Mouse (Mus musculus): ENCODE results near the gene Slc25a48.

The Slc25a48 gene

DNA sequence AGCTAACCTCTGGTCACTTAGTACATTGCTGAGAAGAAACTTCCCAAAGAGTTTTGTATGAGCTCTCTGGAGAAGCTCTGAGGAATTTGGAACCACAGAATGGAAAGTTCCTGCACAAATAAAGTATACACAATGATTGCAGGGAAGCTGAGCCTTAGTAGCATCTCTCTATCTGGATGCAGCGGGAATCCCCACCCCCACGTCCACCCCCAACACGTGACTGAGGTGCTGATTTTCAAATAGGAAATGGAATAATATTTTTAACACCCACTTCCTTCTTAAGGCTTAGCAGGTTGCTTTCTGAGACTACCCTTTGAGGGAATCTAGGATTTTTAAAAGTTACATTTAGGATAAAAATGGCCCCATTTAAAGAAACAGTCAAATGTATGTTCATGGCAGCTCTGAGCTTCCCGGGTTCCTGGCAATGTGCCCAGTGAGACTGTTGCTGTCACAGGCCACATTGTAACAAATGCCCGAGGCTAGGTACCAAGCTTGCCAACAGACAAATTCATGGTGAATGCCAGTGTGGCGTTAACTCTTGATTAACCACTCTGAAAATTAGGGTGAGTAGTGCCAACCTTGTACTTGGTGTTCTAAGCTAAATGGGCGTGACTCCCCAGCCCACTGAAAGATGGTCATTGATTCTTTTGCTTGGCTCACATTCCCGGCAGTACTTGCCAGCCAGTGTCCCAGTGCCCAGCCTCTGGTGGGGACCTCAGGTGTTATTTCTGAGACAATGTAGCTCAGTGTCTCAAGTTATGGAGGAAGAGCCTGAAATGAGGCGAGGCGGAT is 11.3 kb downstream of the Slc25a48 start:
- 33% methylated on average over 10 of the region's 10 CpGs for WGBS

DNA sequence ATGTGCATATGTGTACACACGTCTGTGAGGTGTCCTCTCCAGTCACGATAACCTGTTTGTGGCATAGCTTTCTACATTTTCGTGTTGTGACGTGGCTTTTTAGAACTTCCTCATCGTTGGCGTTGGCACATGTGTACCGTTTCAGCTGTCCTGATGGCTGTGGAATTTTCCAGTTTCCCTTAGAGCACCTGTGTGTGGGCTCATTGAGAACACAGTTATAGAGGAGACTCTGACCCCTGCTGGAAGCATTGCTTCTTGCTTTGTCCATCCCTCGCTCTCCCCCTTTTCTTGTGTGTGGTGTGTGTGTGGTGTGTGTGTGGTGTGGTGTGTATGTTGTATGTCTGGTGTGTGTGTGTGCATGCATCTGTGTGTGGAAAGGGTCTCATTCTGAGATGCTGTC is 11.9 kb downstream of the Slc25a48 start:
- WGBS = 45% methylated on average over 8 of the region's 8 CpGs

DNA sequence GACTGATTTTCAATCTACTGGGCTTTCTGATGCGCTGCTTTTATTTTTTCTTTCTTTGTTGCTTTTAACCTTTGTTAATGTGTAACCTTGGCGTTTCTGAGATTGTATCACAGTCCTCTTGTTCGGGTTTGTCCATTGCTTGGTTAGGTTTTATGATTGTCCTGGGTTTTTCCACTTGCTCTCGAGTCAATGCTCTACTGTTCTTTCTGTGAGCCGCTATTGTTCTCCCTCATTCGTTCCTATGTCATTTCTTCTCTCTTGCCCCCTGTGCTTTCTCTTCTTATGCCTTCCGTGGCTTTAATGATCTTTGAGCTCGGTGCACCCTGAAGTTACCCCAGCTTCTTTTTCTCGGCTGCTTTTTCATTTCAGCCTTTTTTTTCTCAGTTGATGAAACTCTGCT is 19.8 kb downstream of the Slc25a48 start:
- whole genome bisulfite sequencing = 49% methylated on average over 9 of the region's 9 CpGs

DNA sequence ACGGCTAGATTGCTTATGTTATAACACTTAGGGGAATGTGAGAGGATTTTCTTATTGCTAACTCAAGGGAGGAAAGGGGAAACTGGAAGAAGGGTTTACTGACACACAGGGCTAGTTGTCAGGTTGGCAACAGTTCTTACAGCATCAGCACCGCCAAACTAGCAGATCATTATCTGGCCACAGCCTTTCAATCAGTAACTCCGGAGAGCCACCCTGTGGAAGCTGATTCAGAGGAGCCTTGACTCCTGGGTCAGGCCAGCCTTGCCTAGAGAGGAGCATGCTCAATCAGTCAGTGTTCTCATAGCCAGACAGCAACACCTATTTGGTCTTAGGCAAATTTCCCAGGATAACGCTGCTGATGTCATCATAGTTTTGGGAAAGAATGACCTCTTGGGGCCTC is 23.3 kb downstream of the Slc25a48 start:
- 90% methylated on average over 4 of the region's 4 CpGs for WGBS

DNA sequence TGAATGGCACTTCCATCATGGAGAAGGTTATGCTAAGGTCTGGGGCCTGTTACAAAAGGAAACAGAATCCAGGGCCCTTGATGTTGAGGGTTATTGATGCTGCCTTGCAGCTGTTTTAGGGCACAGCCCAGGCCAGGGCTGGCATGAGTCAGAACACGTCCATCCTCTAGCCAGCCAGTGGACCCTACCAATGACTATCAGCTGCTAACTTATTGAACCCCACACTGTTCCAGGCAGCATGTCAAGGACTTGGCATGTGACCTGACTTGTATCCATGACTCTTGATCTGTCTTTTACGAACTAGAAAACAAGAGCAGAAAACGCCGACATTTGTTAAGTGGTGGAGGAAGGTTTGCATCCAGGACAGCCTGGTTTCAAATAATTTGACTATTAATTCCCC is 24.6 kb downstream of the Slc25a48 start:
- WGBS = 78% methylated on average over 4 of the region's 4 CpGs

DNA sequence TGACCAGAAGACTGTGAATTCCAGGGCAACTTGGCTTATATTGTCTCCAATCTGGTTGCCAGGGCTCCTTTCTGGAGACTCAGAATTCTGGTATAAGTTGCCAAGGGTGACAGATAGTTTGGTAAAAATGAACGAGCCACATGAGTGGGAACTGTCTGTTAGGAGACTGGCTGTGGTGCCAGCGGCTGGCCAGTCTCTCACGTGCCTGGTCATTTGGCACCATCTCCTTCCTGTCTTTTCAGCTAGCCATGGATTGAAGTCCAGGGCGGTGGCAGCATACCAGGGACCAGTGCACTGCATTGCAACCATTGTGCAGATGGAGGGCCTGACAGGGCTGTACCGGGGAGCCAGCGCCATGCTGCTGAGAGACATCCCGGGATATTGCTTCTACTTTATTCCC is 25.1 kb downstream of the Slc25a48 start:
- WGBS = 71% methylated on average over 7 of the region's 7 CpGs

DNA sequence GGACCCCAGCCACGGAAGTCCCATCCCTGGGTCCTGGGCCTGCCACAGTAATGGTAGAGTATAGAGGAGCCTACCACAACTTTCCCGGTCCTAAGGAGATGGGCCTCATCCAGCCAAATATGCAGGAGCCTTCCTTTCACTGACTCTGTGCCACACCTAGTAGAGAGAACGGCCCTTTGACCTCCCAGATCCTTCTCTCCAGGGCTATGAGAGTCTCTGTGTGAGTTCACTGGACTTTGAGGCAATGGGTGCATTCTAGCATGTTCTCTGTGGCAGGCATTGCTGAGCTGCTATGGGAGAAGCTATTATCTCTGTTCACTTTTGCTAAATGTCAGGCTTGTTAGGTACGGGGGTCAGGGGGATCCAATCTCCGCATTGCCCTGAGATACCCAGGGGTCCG is 25.6 kb downstream of the Slc25a48 start:
- WGBS = 93% methylated on average over 6 of the region's 6 CpGs

DNA sequence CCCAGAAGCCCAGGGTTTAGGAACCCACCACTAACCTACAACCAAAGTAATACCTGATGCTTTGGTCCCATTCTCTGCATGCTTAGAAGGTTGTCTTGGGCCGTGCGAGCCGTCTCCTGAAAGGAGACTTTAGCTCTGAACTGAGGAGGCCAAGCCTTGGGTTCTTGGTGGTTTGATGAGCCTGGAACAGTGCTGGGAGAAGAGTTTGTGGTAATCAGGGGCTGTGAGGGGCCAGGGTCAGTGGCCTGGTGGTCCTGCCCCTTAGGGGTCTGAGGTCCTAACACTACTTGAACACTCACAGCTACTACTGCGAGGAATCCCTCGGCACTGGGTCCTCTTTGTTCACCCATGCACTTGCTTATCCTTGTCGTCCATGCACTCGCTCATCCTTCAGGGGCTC is 29.6 kb downstream of the Slc25a48 start:
- 95% methylated on average over 7 of the region's 7 CpGs for WGBS

DNA sequence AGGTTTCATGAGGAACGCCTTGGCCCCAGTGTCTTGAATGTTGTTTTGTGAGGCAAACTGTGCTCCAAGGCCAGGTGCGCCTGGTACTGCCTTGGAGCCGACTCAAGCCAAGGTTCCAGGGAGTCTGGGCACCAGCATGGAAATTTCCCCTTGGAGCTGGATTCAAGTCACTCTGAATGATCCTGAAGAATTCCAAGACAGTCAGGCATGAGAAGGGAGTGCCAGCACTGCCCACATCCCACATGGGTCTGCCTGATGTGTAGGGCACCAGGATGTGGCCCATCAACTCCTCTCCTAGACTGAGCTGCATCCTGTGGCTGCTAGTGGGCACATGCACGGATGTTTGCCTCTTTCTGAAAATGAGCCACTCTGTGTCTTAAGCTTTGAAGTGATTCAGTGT is 30.4 kb downstream of the Slc25a48 start:
- 91% methylated on average over 4 of the region's 4 CpGs for WGBS

DNA sequence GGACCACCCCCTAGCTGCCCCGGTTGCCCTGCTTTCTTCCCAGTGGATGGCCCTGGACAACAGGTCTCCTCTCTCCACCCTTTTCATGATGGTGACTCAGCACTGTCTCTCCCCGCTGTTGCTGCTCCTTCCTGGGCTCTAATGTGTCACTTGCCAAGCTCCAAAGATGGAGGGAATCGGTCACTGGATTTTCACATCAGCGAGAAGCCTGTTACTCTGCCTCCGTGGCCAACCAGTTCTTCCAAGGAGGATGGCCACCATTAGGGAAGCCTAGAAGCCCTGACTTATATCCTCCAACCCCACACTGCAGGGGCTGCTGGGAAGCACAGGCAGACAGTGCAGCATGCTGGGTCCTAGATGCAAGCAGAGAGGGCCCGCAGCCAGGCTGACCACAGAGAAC is 33.1 kb downstream of the Slc25a48 start:
- 84% methylated on average over 6 of the region's 6 CpGs for WGBS

DNA sequence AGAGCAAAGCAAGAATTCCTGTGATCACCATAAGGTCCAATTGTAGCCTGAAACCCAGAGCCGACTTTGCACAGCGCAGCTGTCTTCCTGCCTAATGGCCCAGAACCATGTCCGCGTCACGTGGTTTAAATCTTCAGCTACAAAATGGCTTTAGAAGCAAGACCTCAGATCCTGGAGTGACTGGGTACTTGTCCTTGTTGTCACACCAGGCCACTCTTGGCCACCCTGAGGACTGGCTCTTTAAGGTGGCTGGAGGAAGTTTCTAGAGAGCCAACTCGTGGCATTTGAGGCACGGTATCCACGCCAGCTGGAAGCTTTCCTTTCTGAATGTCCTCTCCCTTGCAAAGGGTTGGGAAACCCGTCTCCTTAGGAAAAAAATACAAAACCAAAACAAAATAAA is 33.8 kb downstream of the Slc25a48 start:
- 51% methylated on average over 9 of the region's 9 CpGs for WGBS

DNA sequence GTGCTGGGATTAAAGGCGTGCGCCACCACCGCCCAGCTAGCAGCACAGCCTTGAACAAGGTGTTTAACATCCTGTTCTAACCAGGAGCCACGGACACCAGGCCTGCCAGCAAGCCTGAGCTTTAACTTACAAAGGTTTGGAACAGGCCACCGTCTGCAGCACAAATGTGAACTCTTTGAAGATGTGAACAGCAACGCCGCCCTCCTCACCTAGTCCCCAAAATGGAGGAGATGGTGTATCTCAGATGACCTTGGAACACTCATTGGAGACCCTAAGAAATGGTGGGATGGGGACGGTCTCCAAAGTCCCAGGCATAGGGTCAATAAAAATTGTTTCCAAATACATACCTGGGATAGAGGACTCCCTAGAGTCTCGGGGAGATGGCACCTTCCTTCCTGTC is 34.5 kb downstream of the Slc25a48 start:
- 93% methylated on average over 9 of the region's 9 CpGs for WGBS

DNA sequence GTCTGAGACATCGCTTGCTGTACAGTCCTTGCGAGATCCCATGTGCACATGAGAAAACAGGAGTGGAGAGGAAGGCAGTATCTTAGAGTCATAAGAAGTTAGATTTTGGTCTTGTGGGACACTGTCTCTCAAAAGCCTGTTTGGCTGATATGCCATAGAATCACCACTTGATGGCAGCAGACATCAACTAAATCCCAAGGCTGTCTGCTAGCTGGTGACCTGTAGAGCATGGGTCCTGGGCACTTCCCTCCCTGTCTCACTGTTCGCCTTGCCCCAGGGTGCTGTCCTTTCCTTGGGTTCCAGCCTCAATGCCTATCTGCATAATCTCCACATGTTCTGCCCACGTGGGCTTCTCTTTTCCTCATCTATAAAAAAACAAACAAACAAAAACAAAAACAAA is 37.2 kb downstream of the Slc25a48 start:
- 25% methylated on average over 4 of the region's 4 CpGs for whole genome bisulfite sequencing

DNA sequence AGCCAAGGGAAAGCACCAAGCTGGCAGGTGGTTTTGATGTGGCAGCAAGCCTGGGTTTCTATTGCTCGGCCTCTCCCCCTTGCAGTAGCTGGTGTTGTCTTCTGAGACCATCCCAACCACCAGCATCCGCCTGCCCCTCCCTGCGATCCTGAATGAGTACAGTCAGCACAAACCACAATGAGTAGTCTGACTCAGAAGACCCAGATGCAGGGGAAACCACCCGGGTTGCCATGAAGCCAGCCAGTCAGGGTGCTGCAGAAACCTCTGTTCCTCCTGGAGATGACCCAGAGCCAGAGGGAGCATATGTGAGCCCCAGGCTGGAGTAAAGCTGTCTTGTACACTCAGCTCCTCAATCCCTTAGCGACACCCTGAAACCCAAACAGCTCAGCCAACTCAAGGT is 38.6 kb downstream of the Slc25a48 start:
- WGBS = 33% methylated on average over 5 of the region's 5 CpGs

DNA sequence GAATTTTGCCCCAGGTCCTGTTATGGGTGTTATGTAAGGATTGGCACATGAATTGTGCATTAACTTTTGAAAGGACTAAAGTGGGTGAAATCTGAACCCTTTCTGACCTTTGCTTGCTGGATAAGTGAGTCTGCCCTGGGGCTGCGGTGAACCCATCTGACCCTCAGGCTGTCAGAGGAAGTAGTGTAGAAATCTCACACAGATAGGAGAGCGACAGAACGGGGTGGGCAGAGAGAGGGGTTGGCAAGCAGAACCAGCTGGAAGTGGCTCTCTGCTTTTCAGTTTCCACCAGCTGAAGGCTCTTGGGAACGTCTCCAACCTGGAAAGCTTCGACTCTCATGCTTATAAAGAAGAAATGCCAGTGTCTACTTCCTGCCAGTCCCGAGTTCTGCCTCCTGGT is 39.1 kb downstream of the Slc25a48 start:
- WGBS = 12% methylated on average over 6 of the region's 6 CpGs

DNA sequence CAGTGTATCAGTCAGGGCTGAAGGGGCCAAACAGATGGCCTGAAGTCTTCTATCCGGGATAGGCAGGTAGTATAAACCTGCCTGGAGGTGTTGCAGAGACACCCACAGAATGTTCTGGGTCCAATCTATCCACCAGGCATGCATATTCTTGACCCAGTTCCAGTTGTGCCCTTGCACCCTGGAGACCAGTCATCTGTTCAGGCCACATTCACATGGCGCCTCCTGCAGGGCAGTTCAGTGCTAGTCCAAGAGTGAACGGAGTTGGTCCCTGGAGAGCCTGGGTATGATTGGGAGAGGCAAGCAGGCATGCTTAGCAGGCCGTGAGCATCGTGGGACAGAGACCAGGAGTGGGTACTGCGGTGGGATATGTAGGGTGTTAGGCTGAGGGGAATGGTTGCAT is 39.9 kb downstream of the Slc25a48 start:
- 85% methylated on average over 6 of the region's 6 CpGs for WGBS

DNA sequence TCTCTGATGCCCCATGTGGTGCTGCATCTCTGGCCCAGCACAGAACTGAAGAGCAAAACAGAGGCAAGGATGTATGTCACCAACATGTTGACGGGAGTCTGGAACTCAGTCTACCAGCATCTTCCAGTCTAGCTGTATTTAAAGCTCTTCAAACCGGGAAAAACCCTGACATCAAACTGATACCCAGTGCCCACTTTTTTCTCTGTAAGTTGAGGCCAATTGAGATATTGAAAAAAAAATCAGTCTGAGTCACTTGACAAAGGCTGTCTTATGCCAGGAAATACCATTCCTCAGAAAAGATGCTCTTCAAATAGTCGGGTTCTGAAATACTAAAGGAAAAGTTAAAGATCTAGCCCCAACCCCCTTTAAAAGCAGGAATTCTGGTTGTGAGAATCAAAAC is 44.0 kb downstream of the Slc25a48 start, which contains the start of gene Il9:
Il9 (minus strand) TSS at position 101 of the 400 bp plus-strand sequence.
- 78% methylated on average over 3 of the region's 3 CpGs for WGBS

DNA sequence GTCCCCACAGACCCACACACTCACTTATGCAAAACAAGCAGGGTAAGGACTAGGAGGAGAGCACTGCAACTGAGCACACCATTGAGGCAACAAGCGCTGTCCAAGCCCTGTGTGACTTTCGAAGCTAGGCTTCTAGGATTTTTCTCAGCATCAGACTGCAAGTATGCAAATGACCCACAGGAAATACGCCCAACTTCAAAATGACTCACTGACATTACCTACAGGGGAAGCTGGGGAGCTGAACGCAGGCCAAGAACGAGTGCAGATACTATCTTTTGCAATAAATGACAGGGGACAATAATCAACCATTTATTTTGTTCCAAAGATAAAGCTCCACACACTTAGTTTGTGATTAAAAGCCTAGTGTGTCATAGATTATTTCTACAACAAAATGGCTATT is 49.9 kb downstream of the Slc25a48 start:
- 54% methylated on average over 5 of the region's 5 CpGs for WGBS

DNA sequence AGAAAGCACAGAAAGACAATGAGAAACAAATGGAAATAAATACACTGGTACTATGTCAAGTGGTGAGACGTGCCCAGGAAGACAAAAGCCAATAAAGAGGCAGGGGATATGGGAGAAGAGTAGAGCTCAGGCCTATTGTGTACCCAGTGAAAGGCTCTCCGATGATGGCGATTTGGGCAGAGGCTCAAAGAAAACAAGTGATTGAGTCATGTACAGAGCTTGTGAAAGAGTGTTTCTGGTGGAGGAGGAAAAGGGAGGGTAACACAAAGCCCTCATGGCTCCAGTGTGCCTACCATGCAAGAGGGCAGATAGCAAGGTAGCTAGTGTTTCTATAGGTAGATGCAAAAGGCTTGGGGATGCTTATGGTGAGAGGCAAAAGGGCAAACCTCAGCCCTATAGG is 56.3 kb downstream of the Slc25a48 start:
- 53% methylated on average over 3 of the region's 3 CpGs for WGBS

DNA sequence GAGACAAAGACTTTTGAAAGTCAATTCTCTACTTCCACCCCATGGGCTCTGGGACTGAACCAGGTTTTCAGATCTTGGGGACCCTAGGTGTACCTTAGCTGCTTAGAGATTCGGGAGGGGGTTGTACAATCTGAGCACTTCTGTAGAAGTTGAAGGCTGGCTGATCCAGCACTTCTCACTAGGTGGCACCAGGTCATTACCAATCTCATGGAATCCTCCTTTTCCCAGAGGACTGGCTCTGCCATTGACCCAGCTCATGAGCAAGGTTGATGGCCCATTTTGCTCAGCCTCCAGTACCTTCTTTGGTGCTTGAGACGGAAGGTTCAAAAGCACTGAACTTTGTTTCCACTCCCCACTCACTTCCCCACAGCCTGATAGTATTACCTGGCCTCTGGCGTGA is 62.0 kb downstream of the Slc25a48 start:
- WGBS = 83% methylated on average over 3 of the region's 3 CpGs

DNA sequence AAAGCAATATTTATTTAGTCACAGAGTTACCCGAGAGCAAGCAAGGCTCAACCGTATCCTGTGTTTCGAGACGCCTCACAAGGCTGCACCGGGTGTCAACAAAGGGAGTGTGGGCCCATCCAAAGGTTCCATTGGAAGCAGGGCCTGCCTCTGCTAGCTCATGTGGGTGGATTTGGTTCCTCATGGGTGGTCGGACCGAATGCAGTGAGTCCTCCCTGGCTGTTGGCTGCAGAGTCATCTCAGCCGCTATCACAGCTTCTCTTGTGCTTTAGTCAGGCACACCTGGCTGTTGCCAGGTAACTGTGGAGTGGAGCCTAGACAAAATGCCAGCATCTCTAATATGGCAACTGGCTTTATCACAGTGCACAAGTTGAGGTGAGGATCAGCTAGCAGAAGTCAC is 62.5 kb downstream of the Slc25a48 start:
- WGBS = 92% methylated on average over 8 of the region's 8 CpGs

DNA sequence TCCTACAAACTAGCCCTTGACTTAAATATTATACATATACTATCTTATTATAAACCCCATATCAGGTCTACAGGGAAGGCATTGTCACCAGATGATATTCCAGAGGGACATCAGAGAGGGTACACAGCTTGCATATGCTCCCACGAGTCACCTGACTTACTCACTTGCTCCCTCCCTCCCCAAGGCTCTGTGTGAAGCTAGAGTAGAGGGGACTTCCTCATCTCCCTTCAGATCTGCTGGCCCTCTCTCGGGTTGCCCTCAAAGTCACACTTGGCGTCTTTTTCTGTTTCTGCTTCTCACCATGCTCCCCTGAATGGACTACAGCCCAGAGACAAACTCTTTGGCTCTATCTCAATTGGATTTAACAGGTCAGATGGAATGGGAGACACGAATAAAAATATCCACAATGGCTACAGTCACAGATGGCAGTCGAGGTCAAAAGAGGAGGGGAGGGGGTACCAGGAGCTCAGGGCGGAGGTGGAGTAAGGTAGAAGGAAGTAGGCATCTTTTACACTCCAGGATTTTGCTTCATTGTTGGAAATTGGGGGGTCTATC is 63.8 kb downstream of the Slc25a48 start:
- 62% methylated on average over 6 of the region's 6 CpGs for WGBS

DNA sequence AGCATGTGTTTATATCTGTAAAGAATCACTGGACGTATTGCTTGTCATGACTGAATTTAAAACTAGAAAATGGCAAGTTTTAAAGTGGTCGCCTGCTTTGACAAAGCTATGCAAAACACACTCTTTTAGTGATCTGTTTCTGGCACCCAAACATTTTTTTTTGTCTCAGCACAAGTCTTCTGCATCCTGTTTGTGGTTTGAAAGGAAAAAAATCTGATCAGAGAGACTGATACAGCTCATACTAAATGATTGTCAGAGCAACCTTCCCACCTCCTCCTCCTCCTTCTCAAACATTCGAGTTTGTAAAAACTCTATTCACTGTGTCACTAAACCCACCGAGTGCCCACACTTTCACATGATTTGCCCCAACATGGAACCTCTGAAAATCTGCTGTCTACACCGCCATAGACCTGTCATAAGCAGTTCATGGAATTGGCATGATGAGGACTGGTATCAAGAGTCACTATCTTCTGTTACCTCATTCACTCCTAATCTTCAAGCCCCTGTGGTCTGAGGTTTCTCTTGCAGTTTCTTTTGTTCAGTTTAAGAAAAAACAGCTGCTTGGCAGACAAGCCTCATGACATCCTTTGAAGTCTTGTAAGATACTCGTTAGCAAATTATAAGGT is 68.8 kb downstream of the Slc25a48 start:
- 71% methylated on average over 6 of the region's 6 CpGs for WGBS
